Mouse (Mus musculus) layer of hippocampus, postnatal 10 days (tissue): ENCODE data around the gene Slain1. TPM values are rescaled to one million over a fixed set of nuclear protein-coding genes. Genes with fewer than 3 reads are reported as not detected.
"Not testable (repeated sequence)": the region's sequence is repeated elsewhere in the genome, so short reads cannot be mapped to it uniquely, and the experiment has no call there.

Source experiments
- DNase-seq, 2 experiments: peaks; one replicate each; pipeline ENCODE4 v3.0.0; 2021; ENCODE audit warnings: low spot score in 2 of 2
- microRNA-seq, 2 experiments: library from miRNA; unstranded; fragments of <30 nt; microRNA quantifications; one replicate each; pipeline ENCODE4 v1.2.0; 2021
- total RNA-seq, 2 experiments: library from RNA; stranded (reverse); gene quantifications; 2 replicates each; pipeline ENCODE4 v1.2.3; 2021

Gene Slain1
- total RNA-seq, 2 experiments from 2014 or later = 59.7 to 65.2 TPM

DNA sequence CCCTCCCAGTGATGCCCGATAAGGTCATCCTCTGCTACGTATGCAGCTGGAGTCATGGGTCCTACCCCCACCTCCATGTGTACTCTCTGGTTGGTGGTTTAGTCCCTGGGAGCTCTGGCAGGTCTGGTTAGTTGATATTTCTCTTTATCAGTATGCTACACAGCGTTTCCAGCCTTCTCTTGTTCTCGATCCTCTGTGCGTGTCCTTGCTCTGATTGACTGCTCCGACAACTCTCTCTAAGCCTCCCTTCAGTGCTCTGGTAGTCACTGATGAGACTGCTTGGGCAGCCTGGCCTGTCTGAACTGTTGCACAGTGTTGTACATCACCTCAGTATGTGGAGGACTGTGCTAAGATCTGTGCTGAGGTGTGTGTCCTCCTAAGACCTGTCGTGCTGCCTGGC is 70.1 kb downstream of the Slain1 start:
- no peak for DNase-seq

DNA sequence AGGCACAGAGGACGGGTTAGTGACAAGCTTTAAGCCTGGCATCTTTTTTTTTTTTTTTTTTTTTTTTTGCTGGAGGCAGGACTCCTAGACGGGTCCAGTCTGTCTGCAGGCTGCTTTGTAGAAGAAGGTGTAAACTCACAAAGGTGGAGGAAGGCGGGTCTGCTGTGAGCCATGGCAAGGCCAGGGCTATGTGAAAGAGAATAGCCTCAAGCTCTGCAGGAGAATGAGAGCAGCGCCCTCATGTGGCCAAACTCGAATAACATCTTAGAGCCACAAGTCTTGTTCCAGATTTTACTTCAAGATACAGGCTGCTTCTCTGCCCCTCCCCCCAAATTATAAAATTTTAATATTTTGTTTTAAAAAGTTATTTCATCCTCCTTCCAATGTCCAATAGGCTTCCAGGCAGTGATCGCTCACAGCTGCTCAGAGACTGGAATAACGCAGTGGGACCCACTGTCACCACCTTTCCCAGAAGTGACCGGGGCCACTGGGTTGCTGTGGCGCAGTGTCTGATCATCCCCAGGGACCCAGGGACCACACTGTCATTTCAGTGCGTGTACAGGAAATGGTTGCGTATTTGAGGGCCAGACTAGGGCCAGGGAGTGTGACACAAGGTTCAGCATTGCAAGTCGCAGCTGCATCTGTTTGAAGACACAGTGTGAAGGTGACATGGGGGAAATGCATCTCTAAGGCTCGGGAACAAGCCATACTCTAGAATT is 70.8 kb downstream of the Slain1 start:
- peak; percentile 81 to 82 for DNase-seq

DNA sequence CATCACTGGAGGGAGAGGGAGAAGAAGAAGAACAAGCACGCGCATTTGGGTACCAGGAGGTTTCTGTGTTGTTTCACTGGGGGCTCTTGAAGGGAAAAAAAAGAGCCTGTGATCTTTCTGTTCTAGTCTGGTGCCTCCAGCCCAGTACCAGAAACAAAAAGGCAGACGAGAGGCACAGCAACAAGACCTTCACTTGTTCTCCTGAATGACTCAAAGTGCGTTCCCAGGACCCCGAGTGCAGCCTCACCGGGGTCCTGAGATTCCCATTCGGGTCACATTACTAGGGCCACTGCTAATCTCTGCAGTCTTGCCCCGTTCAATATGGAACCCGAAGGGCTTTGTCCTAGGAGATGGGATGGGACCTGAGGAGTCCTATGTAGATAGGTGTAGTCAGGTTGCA is 73.3 kb downstream of the Slain1 start:
- DNase-seq = no peak

DNA sequence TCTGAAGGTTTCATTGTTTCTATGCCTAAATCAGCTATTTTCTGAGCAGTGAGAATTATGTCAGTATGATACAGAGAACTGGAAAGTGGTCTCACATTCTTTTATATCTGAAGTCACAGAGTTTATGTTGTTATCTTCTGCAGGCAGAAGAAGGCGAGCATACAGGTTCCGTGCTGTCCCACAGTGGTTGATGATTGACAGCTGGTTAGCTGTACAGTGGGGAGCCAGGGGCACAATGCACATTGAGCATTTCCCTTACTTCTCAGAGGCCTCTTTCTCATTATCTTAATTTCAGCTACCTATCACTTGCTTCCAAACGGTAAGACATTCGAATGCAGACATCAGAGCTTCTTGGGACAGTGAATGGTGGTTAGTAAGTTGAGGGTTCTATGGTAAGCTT is 73.8 kb downstream of the Slain1 start:
- DNase-seq = no peak

DNA sequence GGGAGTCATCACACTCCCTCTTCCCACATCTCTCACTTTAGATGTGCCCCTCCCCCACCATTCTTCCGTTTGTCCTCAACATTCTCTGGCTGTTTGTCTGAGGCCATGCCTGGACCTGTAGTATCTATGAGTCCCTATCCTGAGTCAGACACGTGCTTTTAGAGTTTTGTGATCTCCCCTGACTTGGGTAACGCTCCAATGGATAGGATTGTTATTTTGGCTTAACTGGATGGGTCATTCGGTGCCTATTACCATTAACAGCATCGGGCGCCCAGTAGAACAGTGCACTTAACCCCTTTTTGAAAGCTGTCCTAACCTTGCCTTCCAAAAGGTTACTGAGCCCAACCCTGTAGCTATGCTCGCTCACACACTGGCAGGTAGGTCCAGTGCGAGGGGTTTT is 78.5 kb downstream of the Slain1 start:
- DNase-seq = no peak

DNA sequence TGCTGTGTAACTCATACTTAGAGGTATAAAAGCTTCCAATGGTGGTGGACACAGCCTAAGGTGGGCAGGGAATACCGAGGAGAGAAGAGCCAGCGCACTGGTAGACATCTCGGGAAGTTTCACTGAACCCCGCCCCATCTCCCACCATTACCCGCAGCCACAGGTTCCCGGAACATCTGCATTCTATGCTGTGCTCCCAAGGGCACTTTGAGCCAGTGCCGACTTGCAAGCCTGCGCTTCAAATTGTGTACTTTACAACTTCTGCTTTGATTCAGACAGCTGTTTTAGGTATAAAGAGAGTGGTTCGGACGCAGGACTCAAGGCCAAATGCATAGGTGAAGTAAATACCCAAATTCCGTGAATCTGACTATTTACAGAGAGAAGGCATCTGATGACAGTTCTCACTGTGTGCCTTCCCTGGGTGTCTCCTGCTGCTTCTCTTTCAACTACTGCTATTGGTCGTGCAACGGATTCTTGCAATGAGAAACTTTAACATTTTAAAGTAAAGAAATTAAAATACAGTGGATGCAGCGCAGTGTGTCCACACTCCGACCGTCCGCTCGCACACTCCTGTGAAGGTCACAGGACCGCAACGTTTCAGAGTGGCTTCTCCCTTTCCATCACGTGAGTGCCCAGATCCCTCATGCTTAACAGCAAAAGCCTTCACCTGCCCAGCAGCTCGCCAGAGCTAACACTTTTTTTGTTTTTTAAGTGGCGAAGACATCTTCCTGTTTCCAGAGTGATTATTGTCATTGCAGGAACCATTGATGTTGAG is 79.1 kb downstream of the Slain1 start:
- DNase-seq = no peak

DNA sequence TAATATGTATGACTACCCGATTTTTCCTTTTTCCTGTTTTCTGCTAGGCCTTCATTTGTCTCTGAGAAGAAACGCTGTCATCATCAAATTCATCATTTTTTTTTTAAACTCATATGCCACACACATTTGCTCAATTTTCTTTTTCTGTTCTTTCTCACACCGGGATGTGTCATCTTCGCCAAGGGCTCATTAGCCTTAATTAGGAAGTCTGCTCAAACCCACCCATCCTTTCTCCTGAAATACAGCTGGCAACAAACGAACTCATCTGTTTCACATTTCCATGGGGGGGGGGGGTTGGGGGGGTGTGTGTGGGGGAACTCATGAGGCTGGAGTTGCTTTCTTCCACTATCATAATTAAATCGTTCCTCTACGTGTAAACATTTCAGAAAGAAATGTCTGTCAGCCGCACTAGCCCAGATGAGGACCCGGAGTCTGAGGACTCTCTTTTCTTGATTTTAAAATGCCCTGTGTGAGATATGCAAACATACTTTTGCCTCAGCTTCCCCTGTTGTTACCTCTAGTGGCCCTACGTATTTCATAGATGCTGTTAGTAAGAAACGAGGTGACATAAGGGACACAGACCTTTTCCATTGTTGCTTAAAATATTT is 79.8 kb downstream of the Slain1 start:
- no peak for DNase-seq

DNA sequence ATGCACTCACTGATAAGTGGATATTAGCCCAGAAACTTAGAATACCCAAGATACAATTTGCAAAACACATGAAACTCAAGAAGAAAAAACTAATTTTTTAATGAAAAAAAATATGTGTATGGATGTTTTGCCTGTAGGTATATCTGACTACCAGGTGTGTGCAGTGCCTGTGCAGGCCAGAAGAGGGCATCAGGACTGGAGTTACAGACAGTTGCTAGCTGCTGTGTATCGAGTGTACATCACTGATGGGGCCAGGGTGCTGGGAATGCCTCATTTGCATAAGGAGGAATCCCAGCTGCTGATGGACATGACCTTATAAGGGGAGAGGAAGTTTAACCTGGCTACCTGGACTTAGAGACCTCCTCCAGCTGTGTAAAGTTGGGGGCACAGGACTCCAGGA is 82.6 kb downstream of the Slain1 start:
- no peak for DNase-seq

DNA sequence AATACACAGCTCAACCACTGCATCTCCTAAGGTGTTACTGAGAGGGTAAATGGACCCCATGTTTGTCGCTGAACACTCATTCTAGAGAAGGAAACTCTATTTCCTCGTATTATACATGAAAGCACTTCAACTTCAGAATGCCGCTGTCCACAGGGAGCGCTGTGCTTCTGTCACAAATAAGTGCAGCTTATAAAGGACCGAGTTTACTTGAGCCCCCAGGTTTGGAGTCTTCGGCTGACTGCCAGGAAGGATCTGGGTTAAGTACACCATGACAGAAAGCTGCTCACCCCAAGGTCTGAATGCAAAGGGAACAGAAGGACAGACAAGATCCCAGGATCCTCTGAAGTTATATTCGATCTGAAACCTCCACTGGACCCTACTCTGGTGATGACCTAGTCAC is 91.2 kb downstream of the Slain1 start:
- no peak for DNase-seq

DNA sequence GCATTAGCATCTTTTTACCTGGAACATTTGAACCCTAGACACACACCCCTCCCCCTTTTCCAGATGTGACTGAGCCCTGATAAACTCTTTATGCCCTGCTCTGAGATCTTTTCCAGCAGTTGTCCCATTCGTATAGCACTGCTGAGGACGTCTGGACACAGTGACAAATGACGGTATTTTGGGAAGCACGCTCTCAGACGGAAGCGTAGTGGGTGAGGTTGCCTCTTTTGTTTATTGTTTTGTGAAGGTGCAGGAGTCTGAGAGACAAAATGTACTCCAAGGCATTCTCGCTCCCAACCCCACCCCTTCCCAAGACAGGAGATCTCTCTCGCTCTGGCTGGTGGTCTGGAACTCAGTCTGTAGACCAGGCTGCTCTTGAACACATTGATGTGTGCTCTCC is 92.1 kb downstream of the Slain1 start:
- DNase-seq = no peak

DNA sequence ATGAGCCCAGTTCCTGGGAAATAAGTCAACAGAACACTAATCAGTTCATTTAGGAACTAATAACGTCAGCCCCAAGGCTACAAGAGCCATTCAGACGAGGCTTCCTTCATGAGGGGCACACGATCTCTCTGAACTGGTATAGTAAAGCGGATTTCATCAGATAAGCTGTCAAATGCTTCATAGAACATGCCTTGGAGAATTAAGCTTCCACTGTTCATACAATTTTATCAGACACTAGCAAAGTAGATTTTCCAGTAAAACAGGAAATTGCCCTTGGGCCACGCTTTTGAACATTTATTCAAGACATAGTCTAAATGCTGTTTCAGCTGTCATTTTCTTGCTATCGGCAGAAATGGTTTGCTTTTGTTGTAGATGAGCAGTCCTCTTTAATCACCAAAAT is 97.3 kb downstream of the Slain1 start:
- DNase-seq = no peak

DNA sequence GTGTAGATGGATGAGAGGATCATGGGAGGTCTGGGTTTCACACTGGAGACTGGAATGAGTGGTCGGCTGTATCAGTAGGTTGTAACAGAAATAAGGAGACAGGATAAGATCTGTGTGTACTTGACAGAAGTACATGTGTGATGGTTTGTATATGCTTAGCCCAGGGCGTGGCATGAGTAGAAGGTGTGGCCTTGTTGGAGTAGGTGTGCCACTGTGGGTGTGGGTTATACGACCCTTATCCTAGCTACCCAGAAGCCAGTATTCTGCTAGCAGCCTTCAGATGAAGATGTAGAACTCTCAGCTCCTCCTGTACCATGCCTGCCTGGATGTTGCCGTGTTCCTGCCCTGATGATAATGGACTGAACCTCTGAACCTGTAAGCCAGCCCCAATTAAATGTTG is 100.6 kb downstream of the Slain1 start:
- DNase-seq = not testable (repeated sequence)

DNA sequence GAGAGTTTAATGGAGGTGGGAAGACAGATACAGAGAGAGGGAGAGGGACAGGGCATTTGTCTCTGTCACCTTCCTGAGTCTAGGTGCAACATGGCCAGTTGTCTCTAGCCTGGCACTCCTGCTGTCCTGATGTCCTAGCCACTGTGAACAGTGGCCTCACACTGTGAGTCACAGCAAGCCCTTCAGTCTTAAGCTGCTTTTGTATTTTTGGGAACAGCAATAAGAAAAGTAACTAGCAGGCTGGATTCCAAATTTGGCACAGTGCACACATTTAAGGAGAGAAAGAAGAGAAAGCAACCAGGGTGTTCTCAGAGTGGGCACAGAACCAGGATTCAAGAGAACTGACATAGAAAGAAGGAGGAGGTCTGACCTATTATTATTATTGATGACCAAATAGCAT is 101.4 kb downstream of the Slain1 start:
- DNase-seq = no peak

DNA sequence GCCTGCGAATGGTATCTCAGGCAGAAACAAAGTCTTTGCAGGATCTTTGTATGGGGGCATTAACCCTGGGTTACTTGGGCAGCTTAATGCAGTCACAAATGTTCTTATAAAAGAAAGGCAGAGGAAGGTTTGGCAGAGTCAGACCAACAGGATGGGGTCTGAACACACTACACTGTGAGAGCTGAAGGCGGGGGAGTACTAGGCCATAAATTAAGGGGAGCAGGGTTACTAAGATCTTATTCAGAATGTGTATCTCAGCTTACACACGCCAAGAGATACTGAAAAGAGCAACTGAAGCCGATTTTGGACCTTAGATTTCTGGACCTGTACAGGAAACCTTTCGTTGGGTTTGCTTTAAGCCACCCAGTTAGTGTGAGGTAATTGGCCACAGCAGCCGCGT is 102.7 kb downstream of the Slain1 start:
- DNase-seq = no peak

DNA sequence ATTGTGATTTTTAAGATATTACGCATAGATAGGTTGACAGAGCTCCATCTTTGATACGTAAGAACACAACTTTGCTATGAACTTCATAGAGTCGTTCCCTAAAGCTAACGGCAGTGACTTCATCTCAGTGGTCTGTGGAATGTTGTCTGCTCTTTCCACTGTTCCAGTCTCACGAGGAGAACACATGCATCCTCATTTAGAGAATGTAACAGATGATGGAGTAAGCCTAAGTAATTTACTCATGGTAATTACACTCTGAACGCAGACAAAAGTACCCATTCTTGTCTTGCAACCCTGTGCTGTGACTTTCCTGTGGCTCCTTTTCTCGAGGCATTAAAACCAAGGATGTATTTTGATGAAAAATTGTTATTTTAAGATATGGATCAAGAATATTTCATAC is 104.0 kb downstream of the Slain1 start:
- DNase-seq = no peak

DNA sequence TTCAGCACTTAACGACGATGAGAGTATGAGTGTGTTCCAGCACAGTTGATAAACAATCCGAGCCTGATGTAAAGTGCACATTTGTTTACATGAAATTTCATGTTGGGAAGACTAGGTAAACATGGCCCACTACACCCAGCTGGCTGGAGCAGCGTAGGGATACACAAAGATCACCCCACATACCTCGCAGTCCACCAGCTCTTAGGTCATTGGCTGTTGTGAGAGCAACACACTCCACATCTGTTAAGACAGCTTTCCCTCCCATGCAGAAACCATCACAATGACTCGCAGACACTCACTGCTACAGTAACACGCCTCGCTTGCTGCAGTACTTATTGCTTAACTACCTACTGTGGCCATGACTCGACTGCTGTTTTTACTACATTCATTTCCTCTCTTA is 104.4 kb downstream of the Slain1 start:
- no peak for DNase-seq

Small RNAs within 50 kb of the gene (microRNA-seq; reads per million reads assigned to microRNA genes)
- 0 to 0.45 reads per million in 2 experiments for gene Gm22877

Other genes with a start within 250 kb of the Slain1 start
- under 1 TPM; 0.67 to 0.80 TPM for gene Scel, start 136.9 kb upstream of the Slain1 start, total RNA-seq
- gene Ednrb, start 194.2 kb downstream of the Slain1 start, total RNA-seq = 100 to 1,000 TPM; 134 to 138 TPM